Mouse (Mus musculus): ENCODE measurements around the gene Rnd2. TPM values are rescaled to one million over a fixed set of nuclear protein-coding genes. Genes with fewer than 3 reads are reported as not detected.
A peak's percentile ranks its signal among the peaks of the same experiment; 100 is the strongest.

Rnd2 gene
- polyA plus RNA-seq, 1 experiment from 2014 or later = 51.0 TPM

DNA sequence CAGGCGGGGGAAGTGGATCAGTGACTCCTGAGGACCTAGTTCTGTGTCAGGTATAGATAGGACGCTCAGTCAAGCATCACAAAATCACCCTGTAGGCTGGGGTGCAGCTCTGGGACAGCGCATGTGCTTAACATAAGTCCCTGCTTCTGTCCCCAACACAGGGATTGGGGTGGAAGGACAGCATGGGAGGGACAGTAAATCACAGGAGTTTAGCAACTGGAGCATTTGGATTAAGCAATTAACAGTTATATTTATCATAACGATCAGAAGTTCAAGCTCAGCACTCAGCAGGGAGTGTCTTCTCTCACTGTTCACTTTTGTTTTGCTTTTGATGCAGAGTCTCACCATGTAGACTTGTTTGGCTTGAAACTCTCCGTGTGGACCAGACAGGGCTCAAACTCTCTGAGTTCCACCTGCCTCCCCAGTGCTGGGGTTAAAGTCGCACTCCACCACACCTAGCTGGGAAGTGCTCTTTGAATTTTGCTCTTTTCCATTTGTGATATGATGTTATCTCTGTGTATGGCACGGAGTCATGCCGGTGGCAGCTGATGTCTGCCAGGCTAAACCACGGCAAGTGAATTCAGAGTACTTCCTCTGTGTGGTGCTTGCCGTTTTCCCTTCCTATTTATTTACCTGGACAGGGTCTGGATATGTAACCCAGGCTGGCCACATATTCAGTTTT, 12.6 kb upstream of the Rnd2 start:
- no peak overlapping the region; the same call in 1 of the 2 replicates for H3K9ac ChIP-seq
- H3K4me1 ChIP-seq (replicated peaks; ENCODE audit: control insufficient read depth, insufficient read depth, low read length) = no peaks in the 10 kb centered on the region
- no peaks in the 10 kb centered on the region for H3K9me3 ChIP-seq (ENCODE audit: control insufficient read depth, low read length)
- no peak overlapping the region for H3K4me2 ChIP-seq (replicated peaks)
- 78% methylated on average over 10 of the region's 10 CpGs for WGBS
- H3K27ac ChIP-seq = no peak overlapping the region
- no peak for ATAC-seq (ENCODE audit: low FRiP score)
- no peaks in the 10 kb centered on the region for H3K27me3 ChIP-seq (ENCODE audit: control insufficient read depth, insufficient read depth, low read length)
- no peak for DNase-seq (ENCODE audit: low spot score)
- no peak overlapping the region for H3K4me3 ChIP-seq (replicated peaks; ENCODE audit: low read length)
- peaks cover 11% of the 10 kb centered on the region; the same call in 1 of the 2 replicates for H3K36me3 ChIP-seq (replicated peaks; ENCODE audit: control insufficient read depth, insufficient read depth)

DNA sequence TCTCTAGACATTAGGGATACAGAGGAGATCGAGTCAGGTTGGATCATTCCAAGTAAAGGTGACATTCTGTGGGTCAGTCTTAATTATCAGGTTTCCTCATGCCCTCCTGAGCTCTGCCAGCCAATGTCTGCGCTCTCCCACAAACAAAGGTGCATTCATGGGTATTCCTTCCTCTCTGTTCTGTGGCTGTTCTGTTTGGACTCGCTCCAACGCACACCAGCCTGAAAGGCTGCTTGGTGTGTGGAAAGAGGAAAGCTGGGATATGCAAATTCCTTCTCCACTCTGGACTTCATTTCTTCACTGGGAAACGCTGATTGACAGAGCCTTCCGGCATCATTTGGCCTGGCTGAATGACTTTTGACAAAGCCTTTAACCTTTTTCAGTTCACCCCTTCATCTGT, 10.1 kb upstream of the Rnd2 start:
- Histone ChIP-seq H3K9me3 (ENCODE audit: control insufficient read depth, low read length) (no peaks in the 10 kb centered on the region), H3K27ac (no peak overlapping the region), H3K4me3 (replicated peaks; ENCODE audit: low read length) (no peak overlapping the region), H3K4me1 (replicated peaks; ENCODE audit: control insufficient read depth, insufficient read depth, low read length) (no peaks in the 10 kb centered on the region), H3K9ac (no peak overlapping the region), H3K27me3 (ENCODE audit: control insufficient read depth, insufficient read depth, low read length) (no peaks in the 10 kb centered on the region), H3K4me2 (replicated peaks) (no peak overlapping the region), H3K36me3 (replicated peaks; ENCODE audit: control insufficient read depth, insufficient read depth) (peaks cover 35% of the 10 kb centered on the region)
- DNase-seq (ENCODE audit: low spot score) = no peak
- WGBS = 31% methylated on average over 6 of the region's 6 CpGs
- peak; percentile 38; the same call in 1 of the 2 replicates for ATAC-seq (ENCODE audit: low FRiP score)

DNA sequence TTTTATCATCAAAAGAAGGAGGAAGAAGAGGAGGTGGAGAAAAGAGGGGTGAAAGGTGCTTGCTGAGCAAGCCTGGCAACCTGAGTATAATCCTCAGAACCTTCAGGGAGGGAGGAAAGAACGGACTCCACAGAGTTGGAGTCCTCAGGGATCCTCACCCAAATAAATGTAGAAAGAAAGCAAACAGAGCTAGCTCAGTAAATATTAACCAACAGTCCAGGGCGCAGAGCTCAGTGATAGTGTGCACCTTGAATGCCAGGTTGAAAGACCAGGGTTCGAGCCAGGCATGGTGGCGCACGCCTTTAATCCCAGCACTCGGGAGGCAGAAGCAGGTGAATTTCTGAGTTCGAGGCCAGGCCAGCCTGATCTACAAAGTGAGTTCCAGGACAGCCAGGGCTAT, 9.2 kb upstream of the Rnd2 start:
- Histone ChIP-seq H3K4me3 (replicated peaks; ENCODE audit: low read length) (no peak overlapping the region), H3K36me3 (replicated peaks; ENCODE audit: control insufficient read depth, insufficient read depth) (peaks cover 45% of the 10 kb centered on the region), H3K9me3 (ENCODE audit: control insufficient read depth, low read length) (no peaks in the 10 kb centered on the region), H3K27me3 (ENCODE audit: control insufficient read depth, insufficient read depth, low read length) (no peaks in the 10 kb centered on the region), H3K9ac (no peak overlapping the region), H3K27ac (no peak overlapping the region), H3K4me1 (replicated peaks; ENCODE audit: control insufficient read depth, insufficient read depth, low read length) (no peaks in the 10 kb centered on the region), H3K4me2 (replicated peaks) (no peak overlapping the region)
- DNase-seq (ENCODE audit: low spot score) (no peak), ATAC-seq (ENCODE audit: low FRiP score) (no peak)
- 89% methylated on average over 7 of the region's 7 CpGs for WGBS

DNA sequence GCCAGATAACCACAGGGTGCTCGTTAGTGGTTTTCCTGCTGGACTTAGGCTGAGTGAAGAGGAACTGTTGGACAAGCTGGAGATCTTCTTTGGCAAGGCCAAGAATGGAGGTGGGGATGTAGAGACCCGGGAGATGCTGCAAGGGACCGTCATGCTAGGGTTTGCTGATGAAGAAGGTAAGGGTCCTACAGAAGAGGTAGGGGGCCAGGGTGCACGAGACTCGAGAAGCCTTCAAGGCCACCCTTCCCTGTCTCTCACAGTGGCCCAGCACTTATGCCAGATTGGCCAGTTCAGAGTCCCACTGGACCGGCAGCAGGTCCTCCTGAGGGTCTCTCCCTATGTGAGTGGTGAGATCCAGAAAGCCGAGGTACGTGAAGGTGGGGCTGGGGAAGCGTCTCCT, 7.2 kb upstream of the Rnd2 start:
- WGBS = 94% methylated on average over 9 of the region's 9 CpGs

GRCm38 (mm10) chr11:101458217-101458616, 6.6 kb upstream of the Rnd2 start:
- Histone ChIP-seq H3K27me3 (ENCODE audit: control insufficient read depth, insufficient read depth, low read length) (no peaks in the 10 kb centered on the region), H3K9me3 (ENCODE audit: control insufficient read depth, low read length) (no peaks in the 10 kb centered on the region), H3K9ac (no peak overlapping the region), H3K4me3 (replicated peaks; ENCODE audit: low read length) (no peak overlapping the region), H3K36me3 (replicated peaks; ENCODE audit: control insufficient read depth, insufficient read depth) (peaks cover 70% of the 10 kb centered on the region), H3K4me1 (replicated peaks; ENCODE audit: control insufficient read depth, insufficient read depth, low read length) (peaks cover 12% of the 10 kb centered on the region), H3K4me2 (replicated peaks) (no peak overlapping the region), H3K27ac (no peak overlapping the region)
- 88% methylated on average over 12 of the region's 12 CpGs for WGBS
- DNase-seq (ENCODE audit: low spot score) (no peak), ATAC-seq (ENCODE audit: low FRiP score) (no peak)

More for the DNA sequence above, 7.2 kb upstream of the Rnd2 start:
- H3K9ac ChIP-seq = no peak overlapping the region
- DNase-seq (ENCODE audit: low spot score) (no peak), ATAC-seq (ENCODE audit: low FRiP score) (0 out of 2 replicates have a peak, but pooled peaks have one; percentile 26)
- H3K4me3 ChIP-seq (replicated peaks; ENCODE audit: low read length) = no peak overlapping the region
- peaks cover 6% of the 10 kb centered on the region for H3K4me1 ChIP-seq (replicated peaks; ENCODE audit: control insufficient read depth, insufficient read depth, low read length)
- no peaks in the 10 kb centered on the region for H3K27me3 ChIP-seq (ENCODE audit: control insufficient read depth, insufficient read depth, low read length)
- peaks cover 65% of the 10 kb centered on the region for H3K36me3 ChIP-seq (replicated peaks; ENCODE audit: control insufficient read depth, insufficient read depth)
- H3K27ac ChIP-seq = no peak overlapping the region
- H3K4me2 ChIP-seq (replicated peaks) = no peak overlapping the region
- H3K9me3 ChIP-seq (ENCODE audit: control insufficient read depth, low read length) = no peaks in the 10 kb centered on the region

GRCm38 (mm10) chr11:101459716-101460115, 5.1 kb upstream of the Rnd2 start:
- no peak for DNase-seq (ENCODE audit: low spot score)
- 44% methylated on average over 4 of the region's 6 CpGs for WGBS

DNA sequence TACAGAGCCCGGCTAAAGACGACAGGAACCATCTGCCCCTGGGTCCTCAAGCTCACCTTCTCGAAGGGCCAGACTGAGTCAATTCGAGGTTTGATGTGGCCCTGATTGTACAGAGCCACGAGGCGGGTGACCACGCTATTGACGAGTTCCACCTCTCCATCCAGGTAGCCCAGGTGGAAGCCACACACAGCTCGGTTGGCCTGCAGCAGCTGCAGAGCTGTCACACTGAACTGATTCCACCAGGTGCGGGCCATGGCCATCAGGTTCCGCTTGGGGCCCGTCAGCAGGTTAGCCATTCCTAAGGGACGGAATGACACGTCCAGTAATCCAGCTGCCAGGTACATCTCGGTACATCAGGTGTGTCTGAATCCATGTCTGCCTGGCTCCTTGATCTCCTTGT, 4.5 kb upstream of the Rnd2 start:
- Histone ChIP-seq H3K36me3 (replicated peaks; ENCODE audit: control insufficient read depth, insufficient read depth) (peaks cover 70% of the 10 kb centered on the region), H3K4me2 (replicated peaks) (no peak overlapping the region), H3K9me3 (ENCODE audit: control insufficient read depth, low read length) (no peaks in the 10 kb centered on the region), H3K9ac (no peak overlapping the region), H3K27ac (no peak overlapping the region), H3K4me3 (replicated peaks; ENCODE audit: low read length) (no peak overlapping the region), H3K4me1 (replicated peaks; ENCODE audit: control insufficient read depth, insufficient read depth, low read length) (peaks cover 27% of the 10 kb centered on the region), H3K27me3 (ENCODE audit: control insufficient read depth, insufficient read depth, low read length) (no peaks in the 10 kb centered on the region)
- DNase-seq (ENCODE audit: low spot score) (no peak), ATAC-seq (ENCODE audit: low FRiP score) (no peak)
- 88% methylated on average over 15 of the region's 15 CpGs for WGBS

More at GRCm38 (mm10) chr11:101459716-101460115, 5.1 kb upstream of the Rnd2 start:
- Histone ChIP-seq H3K4me3 (replicated peaks; ENCODE audit: low read length) (no peak overlapping the region), H3K27ac (no peak overlapping the region), H3K4me2 (replicated peaks) (no peak overlapping the region), H3K9me3 (ENCODE audit: control insufficient read depth, low read length) (no peaks in the 10 kb centered on the region), H3K9ac (no peak overlapping the region), H3K27me3 (ENCODE audit: control insufficient read depth, insufficient read depth, low read length) (no peaks in the 10 kb centered on the region), H3K4me1 (replicated peaks; ENCODE audit: control insufficient read depth, insufficient read depth, low read length) (peaks cover 27% of the 10 kb centered on the region), H3K36me3 (replicated peaks; ENCODE audit: control insufficient read depth, insufficient read depth) (peaks cover 70% of the 10 kb centered on the region)
- ATAC-seq (ENCODE audit: low FRiP score) = no peak

GRCm38 (mm10) chr11:101462141-101462540, 2.7 kb upstream of the Rnd2 start:
- 54% methylated on average over 14 of the region's 14 CpGs for WGBS
- no peaks in the 10 kb centered on the region for H3K27me3 ChIP-seq (ENCODE audit: control insufficient read depth, insufficient read depth, low read length)
- ATAC-seq (ENCODE audit: low FRiP score) (no peak), DNase-seq (ENCODE audit: low spot score) (no peak)
- H3K4me2 ChIP-seq (replicated peaks) = peak overlapping the region; percentile 80
- peak overlapping the region; percentile 51; the same call in 1 of the 2 replicates for H3K27ac ChIP-seq
- H3K4me3 ChIP-seq (replicated peaks; ENCODE audit: low read length) = no peak overlapping the region
- peaks cover 60% of the 10 kb centered on the region for H3K36me3 ChIP-seq (replicated peaks; ENCODE audit: control insufficient read depth, insufficient read depth)
- H3K9ac ChIP-seq = peak overlapping the region; percentile 84; the same call in 1 of the 2 replicates
- H3K9me3 ChIP-seq (ENCODE audit: control insufficient read depth, low read length) = no peaks in the 10 kb centered on the region
- H3K4me1 ChIP-seq (replicated peaks; ENCODE audit: control insufficient read depth, insufficient read depth, low read length) = peaks cover 34% of the 10 kb centered on the region

DNA sequence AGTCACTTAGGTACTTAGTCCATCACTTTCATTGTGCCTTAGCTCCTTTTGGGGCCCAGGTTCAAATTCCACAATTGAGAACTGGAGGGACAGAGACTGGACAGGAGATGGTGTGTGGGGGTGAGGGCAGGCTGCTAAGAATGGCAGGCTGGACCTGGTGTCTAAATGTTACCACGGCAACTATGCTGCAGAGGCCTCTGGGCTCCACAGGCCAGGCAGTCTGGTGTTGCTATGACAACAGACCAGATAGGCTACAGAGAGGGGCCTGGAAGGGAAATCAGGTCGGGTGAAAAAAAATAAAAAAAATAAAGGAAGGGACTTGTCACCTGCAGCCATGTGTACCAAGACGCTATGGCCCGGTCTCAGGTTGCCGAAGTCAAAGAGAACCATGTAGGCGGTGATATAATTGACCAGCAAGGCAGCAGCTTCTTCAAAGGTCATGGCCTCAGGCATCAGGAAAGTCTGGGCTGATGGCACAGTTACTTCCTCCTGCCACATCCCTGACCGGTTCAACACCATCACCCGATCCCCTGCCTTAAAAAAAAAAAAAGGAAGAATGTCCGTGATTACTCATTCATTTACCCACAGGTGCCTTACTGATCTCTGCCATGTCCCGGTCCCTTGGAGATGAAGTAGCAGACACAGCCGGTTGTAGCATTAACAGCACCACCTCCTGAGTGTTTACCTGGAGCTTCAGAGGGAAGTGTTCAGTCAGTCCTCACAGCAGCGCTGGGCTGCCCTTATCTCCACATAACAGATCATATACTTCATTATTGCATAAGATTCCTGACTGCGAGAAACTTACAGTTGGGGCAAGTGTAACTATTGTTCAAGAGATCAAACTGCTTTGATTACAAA, 2.0 kb upstream of the Rnd2 start:
- Histone ChIP-seq H3K9ac (peak overlapping the region; percentile 84; the same call in 1 of the 2 replicates), H3K4me2 (replicated peaks) (peak overlapping the region; percentile 80), H3K36me3 (replicated peaks; ENCODE audit: control insufficient read depth, insufficient read depth) (peaks cover 53% of the 10 kb centered on the region), H3K27ac (peak overlapping the region; percentile 51; the same call in 1 of the 2 replicates), H3K27me3 (ENCODE audit: control insufficient read depth, insufficient read depth, low read length) (no peaks in the 10 kb centered on the region), H3K9me3 (ENCODE audit: control insufficient read depth, low read length) (no peaks in the 10 kb centered on the region), H3K4me3 (replicated peaks; ENCODE audit: low read length) (peak overlapping the region; percentile 64), H3K4me1 (replicated peaks; ENCODE audit: control insufficient read depth, insufficient read depth, low read length) (peaks cover 34% of the 10 kb centered on the region)
- 25% methylated on average over 13 of the region's 13 CpGs for WGBS
- no peak for ATAC-seq (ENCODE audit: low FRiP score)
- peak; percentile 44 for DNase-seq (ENCODE audit: low spot score)

Data from hindbrain, embryonic 14.5 days (tissue).